Mouse (Mus musculus): ENCODE measurements around the gene D230025D16Rik.

DNA sequence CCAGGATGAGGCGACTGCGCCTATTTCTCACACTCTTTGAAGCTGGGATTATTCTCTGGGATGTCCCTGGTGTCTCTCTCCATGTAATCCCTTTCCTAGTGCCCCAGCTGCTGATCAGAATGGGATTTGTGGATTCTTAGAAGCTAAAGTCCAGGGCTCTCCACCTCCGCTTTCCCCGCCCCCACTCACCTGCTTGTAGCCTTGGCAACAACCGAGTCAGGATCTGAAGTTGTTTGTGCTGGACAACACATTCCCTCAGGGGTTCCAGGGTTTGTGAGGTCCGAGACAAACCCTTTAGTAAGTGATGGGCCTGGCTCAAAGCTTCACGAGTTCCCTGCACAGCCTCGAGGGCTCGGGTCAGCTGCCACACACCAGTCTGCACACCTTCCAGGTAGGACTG is 69.8 kb downstream of the D230025D16Rik start:
- TF ChIP-seq CTCF (IDR thresholded peaks at IDR 0.05; ENCODE audit: low read depth) (no peak), EP300 (optimal IDR thresholded peaks at IDR 0.05) (no peak)

Measured in stomach, postnatal 0 days (tissue).